Mouse (Mus musculus) thymus, postnatal 10 days (tissue): Measurements from ENCODE around the gene Lrpap1.

ENCODE experiments used
- DNase-seq, 2 experiments: peaks; one replicate each; pipeline ENCODE4 v3.0.0; 2021; ENCODE audit warnings: low spot score in 2 of 2

The Lrpap1 gene

GRCm38 (mm10) chr5:35057582-35057981 is 48.0 kb downstream of the Lrpap1 start:
- no peak for DNase-seq

DNA sequence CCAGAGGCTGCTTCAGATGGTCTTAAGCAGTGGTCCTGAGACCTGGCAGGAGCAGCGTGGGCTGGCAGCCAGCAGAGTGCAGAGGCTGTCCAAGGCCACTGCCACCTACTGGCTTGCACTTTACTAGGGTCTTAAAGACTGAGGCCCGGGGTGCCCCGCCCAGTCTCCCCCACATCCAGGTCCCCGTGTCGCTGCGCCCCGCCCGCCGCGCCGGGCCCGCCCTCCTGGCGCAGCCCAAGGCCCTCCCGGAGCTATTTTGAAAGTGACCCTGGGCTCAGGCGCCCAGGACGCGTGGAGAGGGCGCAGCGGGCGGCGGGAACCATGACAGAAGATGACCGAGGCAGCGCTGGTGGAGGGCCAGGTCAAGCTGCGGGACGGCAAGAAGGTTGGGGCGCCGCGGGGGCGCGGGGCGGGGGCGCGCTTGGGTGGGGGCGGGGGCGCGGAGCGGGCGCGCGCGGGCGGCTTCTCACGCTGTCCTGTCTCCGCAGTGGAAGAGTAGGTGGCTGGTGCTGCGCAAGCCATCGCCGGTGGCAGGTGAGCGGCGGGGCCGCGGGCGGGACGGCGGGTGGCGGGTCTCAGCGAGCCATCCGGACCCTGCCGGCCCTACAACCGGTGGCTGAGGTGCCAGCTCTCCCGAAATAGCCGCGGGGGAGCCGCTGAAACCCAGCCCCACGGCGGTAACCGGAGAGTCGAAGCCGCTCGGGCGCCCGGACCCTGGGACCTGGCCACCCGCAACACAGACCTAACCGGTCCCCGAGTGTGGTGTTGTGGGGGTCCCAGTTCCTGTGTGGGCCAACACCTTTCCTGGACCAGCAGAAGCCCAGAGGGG is 48.7 kb downstream of the Lrpap1 start, which contains the start of gene Dok7:
Gene Dok7 (plus strand): TSS at position 163 of the 829 bp plus-strand sequence.
- peak; percentile 36 to 57 for DNase-seq

DNA sequence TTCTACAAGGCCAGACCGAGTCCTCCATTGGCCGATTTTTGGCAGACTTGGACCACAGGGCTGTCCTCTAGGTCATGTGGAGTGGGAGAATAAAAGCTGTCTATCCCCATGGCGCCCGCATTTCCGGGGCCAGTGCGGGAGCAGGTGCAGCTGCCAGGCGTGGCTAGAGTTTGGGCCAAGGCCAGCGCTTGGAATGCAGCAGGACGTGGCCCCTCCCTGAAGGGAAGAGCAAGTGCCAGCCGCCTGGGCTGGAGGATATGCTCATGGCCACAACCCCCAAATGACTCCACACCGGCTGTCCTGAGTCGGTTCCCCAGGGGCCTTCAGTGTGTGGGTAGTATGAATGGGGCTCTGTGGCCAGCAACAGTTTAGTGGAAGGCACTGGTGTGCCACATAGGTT is 50.5 kb downstream of the Lrpap1 start:
- DNase-seq, result no peak

DNA sequence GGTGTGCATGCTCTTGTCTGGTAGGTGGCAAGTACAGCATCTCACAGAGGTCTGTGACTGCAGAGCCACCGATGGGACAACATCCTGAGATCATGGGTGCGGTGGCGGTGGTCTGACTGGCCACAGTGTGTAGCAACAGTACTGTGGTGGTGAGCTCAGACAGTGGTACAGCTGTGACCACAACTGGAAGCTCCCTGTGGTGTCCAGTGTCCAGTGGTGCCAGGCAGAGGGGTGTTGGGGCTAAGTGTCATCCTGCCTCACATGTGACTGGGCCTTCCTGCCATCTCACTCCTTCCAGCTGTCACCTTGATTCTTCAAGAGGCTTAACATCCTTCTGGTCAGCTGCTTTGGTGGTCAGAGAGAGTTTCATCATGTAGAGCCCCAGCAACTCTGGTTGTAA is 50.9 kb downstream of the Lrpap1 start:
- no peak for DNase-seq

DNA sequence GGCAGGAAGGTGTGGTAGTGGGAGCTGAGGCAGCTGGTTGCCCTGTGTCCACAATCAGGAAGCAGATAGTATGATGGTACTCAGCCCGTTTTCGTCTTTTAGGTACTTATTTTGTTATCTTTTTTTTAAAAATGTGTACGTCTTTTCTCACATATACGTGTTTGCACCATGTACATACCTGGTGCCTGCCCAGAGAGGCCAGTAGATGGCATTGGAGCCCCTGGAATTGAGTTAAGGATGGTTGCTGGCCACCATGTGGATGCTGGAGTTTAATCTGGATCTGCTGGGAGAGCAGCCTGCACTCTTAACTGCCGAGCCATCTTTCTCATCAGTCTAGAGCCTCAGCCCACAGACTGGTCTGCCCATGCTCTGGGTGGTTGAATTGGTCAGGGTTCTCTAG is 55.0 kb downstream of the Lrpap1 start:
- DNase-seq, result no peak

GRCm38 (mm10) chr5:35043110-35043451 is 62.5 kb downstream of the Lrpap1 start:
- peak; percentile 63 to 87 for DNase-seq

DNA sequence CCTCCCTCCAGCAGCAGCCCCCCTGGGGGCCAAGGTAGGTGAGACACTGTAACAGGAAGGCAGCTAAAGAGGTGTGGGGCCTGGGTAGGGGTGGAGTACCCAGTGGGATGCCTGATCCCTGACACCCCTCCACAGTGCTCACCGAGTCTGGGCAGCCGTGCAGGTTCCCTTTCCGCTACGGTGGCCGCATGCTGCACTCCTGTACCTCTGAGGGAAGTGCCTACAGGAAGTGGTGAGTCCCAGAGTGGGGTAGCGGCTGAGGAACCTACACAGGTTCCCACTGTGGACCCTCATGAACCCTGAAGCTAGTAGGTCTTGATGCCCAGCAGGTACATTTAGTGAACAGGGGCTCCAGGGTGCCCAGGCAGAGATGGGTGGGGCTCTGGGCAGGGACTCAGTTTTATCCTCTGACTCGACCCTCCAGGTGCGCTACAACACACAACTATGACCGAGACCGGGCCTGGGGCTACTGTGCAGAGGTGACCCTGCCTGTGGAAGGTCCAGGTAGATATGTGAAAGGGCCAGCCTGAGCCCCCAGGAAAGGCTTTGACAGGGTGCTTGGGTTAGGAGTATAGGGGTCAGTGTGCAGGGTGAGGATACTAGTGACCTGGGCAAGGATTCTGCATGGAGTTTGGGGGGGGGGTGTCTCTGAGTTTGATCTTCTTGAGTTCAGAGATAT is 63.0 kb downstream of the Lrpap1 start:
- peak; percentile 50 to 51 for DNase-seq
